8 mouse cellular contexts compared by ENCODE assay signal in genomic region chr2:71786060-71786459, GRCm38 (mm10). TPM values are rescaled to one million over a fixed set of nuclear protein-coding genes. Genes with fewer than 3 reads are reported as not detected.
DNase-seq lines count a peak whose midpoint lies in the region; ATAC-seq and TF ChIP-seq lines count a peak whose summit lies in the region.

No protein-coding gene starts in this region.

- H3K36me3 ChIP-seq in forebrain, embryonic 15.5 days = no peaks in the 10 kb centered on the region
- no peaks in the 10 kb centered on the region for H3K36me3 ChIP-seq in forebrain, embryonic 11.5 days (ENCODE audit: control insufficient read depth, insufficient read depth, low read length)
- H3K36me3 ChIP-seq in limb, embryonic 13.5 days = no peaks in the 10 kb centered on the region
- no peaks in the 10 kb centered on the region for H3K36me3 ChIP-seq in limb, embryonic 10.5 days
- no peaks in the 10 kb centered on the region for H3K36me3 ChIP-seq in MEL (ENCODE audit: control insufficient read depth in 1 of 2, insufficient read depth in 2 of 2, low read length in 2 of 2)
- no peaks in the 10 kb centered on the region for H3K36me3 ChIP-seq in liver, postnatal 0 days (replicated peaks; ENCODE audit: insufficient read depth, low read length)

- TF ChIP-seq CTCF in MEL (IDR thresholded peaks at IDR 0.05 in 2 of 3, conservative IDR thresholded peaks at IDR 0.05 in 1 of 3; ENCODE audit: control insufficient read depth in 1 of 3, insufficient read depth in 1 of 3, low read depth in 2 of 3, low read length in 3 of 3, poor library complexity in 1 of 3, severe bottlenecking in 1 of 3) = no peak
- TF ChIP-seq CTCF in liver, postnatal 0 days (IDR thresholded peaks at IDR 0.05; ENCODE audit: low read depth) = no peak

- H3K79me2 ChIP-seq in MEL (ENCODE audit: control insufficient read depth, insufficient read depth, low read length, poor library complexity) = no peaks in the 10 kb centered on the region

- peak overlapping the region; percentile 87 for H3K4me3 ChIP-seq in forebrain, embryonic 15.5 days
- no peak overlapping the region for H3K4me3 ChIP-seq in forebrain, embryonic 11.5 days (ENCODE audit: low read depth, low read length)
- H3K4me3 ChIP-seq in limb, embryonic 13.5 days = no peak overlapping the region
- H3K4me3 ChIP-seq in limb, embryonic 10.5 days = no peak overlapping the region
- H3K4me3 ChIP-seq in MEL (ENCODE audit: control insufficient read depth in 1 of 2, insufficient read depth in 1 of 2, low read depth in 2 of 2, low read length in 2 of 2) = peak overlapping the region; percentile 62 to 68
- H3K4me3 ChIP-seq in liver, postnatal 0 days (ENCODE audit: low read depth, low read length) = peak overlapping the region; percentile 72; the same call in 1 of the 2 replicates

- H3K27me3 ChIP-seq in forebrain, embryonic 15.5 days = no peaks in the 10 kb centered on the region
- no peaks in the 10 kb centered on the region for H3K27me3 ChIP-seq in forebrain, embryonic 11.5 days (ENCODE audit: control insufficient read depth, insufficient read depth, low read length)
- H3K27me3 ChIP-seq in limb, embryonic 13.5 days = peaks cover 24% of the 10 kb centered on the region
- peaks cover 33% of the 10 kb centered on the region for H3K27me3 ChIP-seq in limb, embryonic 10.5 days (ENCODE audit: low read depth, poor library complexity, severe bottlenecking)
- peaks cover 20 to 24% of the 10 kb centered on the region in 2 experiments for H3K27me3 ChIP-seq in MEL (ENCODE audit: control insufficient read depth in 1 of 2, insufficient read depth in 2 of 2, low read length in 2 of 2)
- H3K27me3 ChIP-seq in liver, postnatal 0 days (ENCODE audit: insufficient read depth, low read length) = peaks cover 10% of the 10 kb centered on the region; the same call in 1 of the 2 replicates

- 56% methylated on average over 5 of the region's 5 CpGs for WGBS in forebrain, embryonic 15.5 days
- WGBS in forebrain, embryonic 11.5 days = 50% methylated on average over 5 of the region's 5 CpGs
- 45% methylated on average over 5 of the region's 5 CpGs for WGBS in limb, embryonic 13.5 days
- 56% methylated on average over 5 of the region's 5 CpGs for WGBS in limb, embryonic 10.5 days
- WGBS in liver, postnatal 0 days (ENCODE audit: insufficient replicate concordance) = 17% methylated on average over 5 of the region's 5 CpGs

- no peaks in the 10 kb centered on the region for H3K9me3 ChIP-seq in forebrain, embryonic 15.5 days
- H3K9me3 ChIP-seq in forebrain, embryonic 11.5 days (ENCODE audit: control insufficient read depth, low read length) = no peaks in the 10 kb centered on the region
- H3K9me3 ChIP-seq in limb, embryonic 13.5 days = no peaks in the 10 kb centered on the region
- H3K9me3 ChIP-seq in limb, embryonic 10.5 days (replicated peaks) = no peaks in the 10 kb centered on the region
- no peaks in the 10 kb centered on the region for H3K9me3 ChIP-seq in MEL (replicated peaks; ENCODE audit: insufficient read depth, low read length)
- H3K9me3 ChIP-seq in liver, postnatal 0 days (ENCODE audit: low read length) = no peaks in the 10 kb centered on the region

- no peak overlapping the region for H3K9ac ChIP-seq in forebrain, embryonic 15.5 days (replicated peaks)
- H3K9ac ChIP-seq in forebrain, embryonic 11.5 days (ENCODE audit: low read length) = no peak overlapping the region
- no peak overlapping the region for H3K9ac ChIP-seq in limb, embryonic 13.5 days
- H3K9ac ChIP-seq in MEL (ENCODE audit: control insufficient read depth, low read depth, low read length, poor library complexity, severe bottlenecking) = no peak overlapping the region
- no peak overlapping the region for H3K9ac ChIP-seq in liver, postnatal 0 days (replicated peaks)

- H3K27ac ChIP-seq in forebrain, embryonic 15.5 days (replicated peaks) = no peak overlapping the region
- H3K27ac ChIP-seq in forebrain, embryonic 11.5 days (ENCODE audit: low read depth, low read length) = no peak overlapping the region
- H3K27ac ChIP-seq in limb, embryonic 13.5 days = no peak overlapping the region
- no peak overlapping the region for H3K27ac ChIP-seq in limb, embryonic 10.5 days
- no peak overlapping the region for H3K27ac ChIP-seq in MEL (ENCODE audit: control insufficient read depth, low read depth, low read length)
- H3K27ac ChIP-seq in liver, postnatal 0 days (ENCODE audit: low read depth) = peak overlapping the region; percentile 2; the same call in 1 of the 2 replicates

- H3K4me1 ChIP-seq in forebrain, embryonic 15.5 days = peaks cover 23% of the 10 kb centered on the region
- H3K4me1 ChIP-seq in forebrain, embryonic 11.5 days (replicated peaks; ENCODE audit: control insufficient read depth, insufficient read depth, low read length) = peaks cover 7% of the 10 kb centered on the region; the same call in 1 of the 2 replicates
- peaks cover 11% of the 10 kb centered on the region for H3K4me1 ChIP-seq in limb, embryonic 13.5 days
- H3K4me1 ChIP-seq in limb, embryonic 10.5 days = peaks cover 19% of the 10 kb centered on the region
- no peaks in the 10 kb centered on the region for H3K4me1 ChIP-seq in MEL (ENCODE audit: control insufficient read depth in 1 of 2, insufficient read depth in 2 of 2, low read length in 2 of 2)
- peaks cover 11% of the 10 kb centered on the region for H3K4me1 ChIP-seq in liver, postnatal 0 days (ENCODE audit: insufficient read depth)

- no peak for ATAC-seq in forebrain, embryonic 15.5 days (replicated peaks)
- ATAC-seq in forebrain, embryonic 11.5 days (replicated peaks; ENCODE audit: low FRiP score) = no peak
- ATAC-seq in limb, embryonic 13.5 days (ENCODE audit: low FRiP score, low read depth) = no peak
- ATAC-seq in liver, postnatal 0 days = no peak

- no peak for TF ChIP-seq EP300 in MEL (IDR thresholded peaks at IDR 0.05; ENCODE audit: low read depth in 1 of 2, low read length in 2 of 2)
- TF ChIP-seq EP300 in liver, postnatal 0 days (IDR thresholded peaks at IDR 0.05; ENCODE audit: low read depth) = no peak

- no peak for TF ChIP-seq POLR2A in MEL (IDR thresholded peaks at IDR 0.05; ENCODE audit: control insufficient read depth in 1 of 2, insufficient read depth in 1 of 2, low read depth in 1 of 2, low read length in 2 of 2, poor library complexity in 1 of 2)

- no peak overlapping the region for H3K4me2 ChIP-seq in forebrain, embryonic 15.5 days (replicated peaks)
- no peak overlapping the region for H3K4me2 ChIP-seq in forebrain, embryonic 11.5 days (ENCODE audit: low read depth, low read length, severe bottlenecking)
- H3K4me2 ChIP-seq in limb, embryonic 13.5 days (replicated peaks) = peak overlapping the region; percentile 96
- H3K4me2 ChIP-seq in liver, postnatal 0 days (ENCODE audit: low read depth, low read length) = peak overlapping the region; percentile 98; the same call in 1 of the 2 replicates

- DNase-seq in forebrain, embryonic 11.5 days (ENCODE audit: low spot score) = no peak
- no peak for DNase-seq in limb, embryonic 10.5 days (ENCODE audit: low spot score)
- DNase-seq in MEL (ENCODE audit: low read depth, low spot score) = peak; percentile 59
- DNase-seq in liver, postnatal 0 days = no peak
- no peak for DNase-seq in testis, postnatal 14 days (ENCODE audit: low spot score)
- no peak for DNase-seq in left cerebral cortex, postnatal 4 days

- intact Hi-C loops in left cerebral cortex, postnatal 4 days (cut with DNase I) = no loop called here

- no peak for TF ChIP-seq RAD21 in MEL (IDR thresholded peaks at IDR 0.05; ENCODE audit: low read depth, low read length)

TF ChIP-seq in MEL, 35 proteins besides CTCF, POLR2A, EP300 and RAD21:
- TF ChIP-seq TAL1 (IDR thresholded peaks at IDR 0.05; ENCODE audit: low read length) = no peak
- no peak for TF ChIP-seq MAX (IDR thresholded peaks at IDR 0.05; ENCODE audit: low read length)
- TF ChIP-seq ETS1 (IDR thresholded peaks at IDR 0.05; ENCODE audit: low read depth, low read length) = no peak
- no peak for TF ChIP-seq MYB (IDR thresholded peaks at IDR 0.05; ENCODE audit: low read depth, low read length)
- TF ChIP-seq USF2 (IDR thresholded peaks at IDR 0.05; ENCODE audit: borderline replicate concordance in 1 of 2, insufficient read depth in 1 of 2, low read depth in 1 of 2, low read length in 2 of 2) = no peak
- TF ChIP-seq UBTF (IDR thresholded peaks at IDR 0.05; ENCODE audit: borderline replicate concordance, insufficient read depth, low read depth, low read length) = no peak
- TF ChIP-seq ZKSCAN1 (IDR thresholded peaks at IDR 0.05; ENCODE audit: low read depth, low read length) = no peak
- no peak for TF ChIP-seq ZC3H11A (IDR thresholded peaks at IDR 0.05; ENCODE audit: low read depth, low read length)
- TF ChIP-seq TCF12 (IDR thresholded peaks at IDR 0.05; ENCODE audit: low read depth, low read length) = no peak
- no peak for TF ChIP-seq USF1 (IDR thresholded peaks at IDR 0.05; ENCODE audit: low read depth, low read length)
- TF ChIP-seq NELFE (IDR thresholded peaks at IDR 0.05; ENCODE audit: low read depth, low read length) = no peak
- TF ChIP-seq MXI1 (IDR thresholded peaks at IDR 0.05; ENCODE audit: low read depth, low read length) = no peak
- TF ChIP-seq SIN3A (IDR thresholded peaks at IDR 0.05; ENCODE audit: low read length) = no peak
- no peak for TF ChIP-seq HCFC1 (IDR thresholded peaks at IDR 0.05; ENCODE audit: low read depth, low read length)
- no peak for TF ChIP-seq BHLHE40 (IDR thresholded peaks at IDR 0.05; ENCODE audit: borderline replicate concordance, low read depth, low read length)
- TF ChIP-seq MEF2A (IDR thresholded peaks at IDR 0.05; ENCODE audit: extremely low read depth, insufficient replicate concordance, low read depth, low read length, poor library complexity, severe bottlenecking) = no peak
- TF ChIP-seq TBP (IDR thresholded peaks at IDR 0.05; ENCODE audit: low read depth, low read length) = no peak
- no peak for TF ChIP-seq CHD2 (IDR thresholded peaks at IDR 0.05; ENCODE audit: low read length)

RNA-seq across cellular contexts. Expression of gene Itga6, which starts 40.6 kb away (rescaled TPM):
- polyA plus RNA-seq in forebrain, embryonic 15.5 days (2015; fragmentation: Nextera tagmentation; extraction: Ambion mirVana) = 25.7 TPM in 2 replicates
- polyA plus RNA-seq in forebrain, embryonic 11.5 days (2014; fragmentation: Nextera tagmentation; extraction: Ambion mirVana) = 54.2 and 59.5 TPM in 2 replicates
- polyA plus RNA-seq in limb, embryonic 13.5 days (2015; fragmentation: Nextera tagmentation; extraction: Ambion mirVana) = 29.7 and 33.9 TPM in 2 replicates
- 19.1 and 22.3 TPM in 2 replicates for polyA plus RNA-seq in limb, embryonic 10.5 days (2016; fragmentation: Nextera tagmentation; extraction: Ambion mirVana)
- 1.0 and 2.1 TPM in 2 replicates for total RNA-seq in MEL (2012; rRNA removed)
- polyA plus RNA-seq in MEL (2012; ENCODE audit: insufficient read depth in 1 of 2, insufficient read length in 2 of 2, low read depth in 1 of 2, low replicate concordance in 2 of 2, missing spikeins in 1 of 2) = 1 to 10 TPM in 1 of 2 experiments, not detected in 1; 2.7 TPM
- 7.5 and 7.7 TPM in 2 replicates for polyA plus RNA-seq in liver, postnatal 0 days (2015; fragmentation: Nextera tagmentation; extraction: Ambion mirVana)
- 10 to 100 TPM; 27.3 to 32.0 TPM for total RNA-seq in left cerebral cortex, postnatal 4 days (2021)

Comparison
In these comparisons a context has a peak if more than half of its experiments do, and no peak if none do; other contexts are left out.
1. H3K4me3 ChIP-seq: peak in forebrain, embryonic 15.5 days (single experiment), MEL (2 of 2) and liver, postnatal 0 days (single experiment); none in forebrain, embryonic 11.5 days (single experiment), limb, embryonic 13.5 days (single experiment) and limb, embryonic 10.5 days (single experiment).
2. H3K4me2 ChIP-seq: peak in limb, embryonic 13.5 days (single experiment) and liver, postnatal 0 days (single experiment); none in forebrain, embryonic 15.5 days (single experiment) and forebrain, embryonic 11.5 days (single experiment).